Mouse (Mus musculus) lung, postnatal 10 days (tissue): Measurements from ENCODE around the gene Pde12.
"Not testable (repeated sequence)": the region's sequence is repeated elsewhere in the genome, so short reads cannot be mapped to it uniquely, and the experiment has no call there.

Experiments used
- DNase-seq: peaks from one replicate; pipeline ENCODE4 v3.0.0; 2021

The Pde12 gene

DNA sequence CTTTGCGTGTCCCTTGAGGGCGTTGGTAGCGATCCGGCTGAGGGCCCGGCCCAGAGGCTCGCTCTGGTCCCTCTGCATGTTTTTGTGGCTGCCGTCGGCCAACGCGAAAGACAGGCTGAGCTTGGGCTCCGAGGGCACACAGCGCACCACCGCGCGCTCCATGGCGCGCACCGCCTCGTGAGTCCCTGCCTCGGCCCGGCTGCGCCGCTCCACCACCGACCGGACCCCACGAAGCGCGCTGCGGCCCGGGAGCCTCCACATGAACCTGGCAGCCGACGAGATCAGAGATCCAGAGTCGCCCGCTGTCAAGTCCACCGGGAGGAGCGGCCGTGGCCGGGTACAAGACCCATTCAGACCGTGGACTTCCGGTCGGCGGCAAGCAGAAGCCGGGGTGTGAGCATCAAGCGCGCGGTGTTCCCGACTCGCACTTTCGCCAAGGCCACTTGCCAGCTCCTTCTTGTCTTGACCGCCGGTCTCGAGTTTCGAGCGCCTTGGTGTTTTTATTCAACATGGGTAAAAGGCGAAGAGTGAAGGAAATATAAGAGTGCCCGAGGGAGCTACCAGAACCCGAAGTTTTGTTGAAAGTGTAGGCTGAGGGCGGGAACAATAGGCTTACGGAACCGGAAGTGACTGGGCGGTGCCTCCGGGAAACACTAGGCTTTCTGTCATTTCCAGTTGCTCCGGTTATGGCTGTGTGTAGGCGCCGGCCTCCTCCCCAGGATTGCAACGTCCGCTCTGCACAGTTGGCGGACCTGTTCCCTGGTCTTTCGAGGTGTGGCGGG is at the start of gene Pde12:
TSS of gene Pde12 (minus strand) at position 592 of the 782 bp plus-strand sequence.
- DNase-seq, result peak; percentile 92

DNA sequence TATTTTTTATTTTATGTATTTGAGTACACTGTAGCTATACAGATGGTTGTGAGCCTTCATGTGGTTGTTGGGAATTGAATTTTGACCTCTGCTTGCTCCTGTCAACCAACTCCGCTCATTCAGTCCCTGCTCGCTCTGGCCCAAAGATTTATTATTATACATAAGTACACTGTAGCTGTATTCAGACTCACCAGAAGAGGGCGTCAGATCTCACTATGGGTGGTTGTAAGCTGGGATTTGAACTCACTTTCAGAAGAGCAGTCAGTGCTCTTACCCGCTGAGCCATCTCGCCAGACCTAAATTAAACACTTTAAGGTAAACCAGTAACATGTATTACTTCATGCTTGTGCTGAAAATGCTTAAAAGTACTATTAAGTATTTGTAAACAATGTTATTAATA is 35.6 kb upstream of the Pde12 start:
- not testable (repeated sequence) for DNase-seq

DNA sequence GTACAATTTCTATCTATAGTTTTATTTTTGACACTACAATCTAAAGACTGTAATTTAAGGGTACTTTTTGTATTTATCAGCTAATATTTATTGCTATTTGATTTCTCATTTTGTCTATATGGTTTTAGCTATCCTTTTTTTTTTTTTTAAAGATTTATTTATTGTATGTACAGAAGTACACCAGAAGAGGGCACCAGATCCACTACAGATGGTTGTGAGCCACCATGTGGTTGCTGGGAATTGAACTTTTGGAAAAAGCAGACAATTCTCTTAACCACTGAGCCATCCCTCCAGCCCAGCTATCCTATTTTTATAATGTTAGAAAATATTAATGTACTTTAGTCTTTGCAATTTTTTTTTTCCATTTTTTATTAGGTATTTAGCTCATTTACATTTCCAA is 28.2 kb upstream of the Pde12 start:
- DNase-seq, result no peak

GRCm38 (mm10) chr14:26692974-26693373 is 23.3 kb upstream of the Pde12 start, which contains the start of gene Dnah12:
Gene Dnah12 (plus strand): TSS chr14:26693274.
- DNase-seq, result no peak

GRCm38 (mm10) chr14:26691363-26691762 is 21.7 kb upstream of the Pde12 start:
- no peak for DNase-seq

GRCm38 (mm10) chr14:26690727-26691126 is 21.0 kb upstream of the Pde12 start:
- no peak for DNase-seq

DNA sequence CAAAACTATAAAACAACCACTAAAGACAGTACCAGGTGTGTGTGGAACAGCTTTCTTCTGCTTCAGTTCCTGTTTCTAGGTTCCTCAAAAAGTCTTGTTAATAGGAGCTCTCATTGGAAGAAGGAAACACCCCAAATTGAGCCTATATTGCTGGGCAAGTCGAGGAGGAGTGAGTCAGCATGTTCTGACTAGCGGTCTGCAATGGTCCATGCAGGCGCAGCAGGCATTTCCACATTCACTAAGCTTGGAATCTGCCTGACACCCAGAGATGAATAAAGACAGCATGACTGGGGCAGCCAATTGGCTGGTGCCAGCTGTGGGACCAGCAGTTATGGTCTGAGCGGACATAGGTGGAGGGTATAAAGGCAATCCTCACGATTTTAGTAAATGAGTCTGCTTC is 6.1 kb upstream of the Pde12 start:
- DNase-seq, result no peak

DNA sequence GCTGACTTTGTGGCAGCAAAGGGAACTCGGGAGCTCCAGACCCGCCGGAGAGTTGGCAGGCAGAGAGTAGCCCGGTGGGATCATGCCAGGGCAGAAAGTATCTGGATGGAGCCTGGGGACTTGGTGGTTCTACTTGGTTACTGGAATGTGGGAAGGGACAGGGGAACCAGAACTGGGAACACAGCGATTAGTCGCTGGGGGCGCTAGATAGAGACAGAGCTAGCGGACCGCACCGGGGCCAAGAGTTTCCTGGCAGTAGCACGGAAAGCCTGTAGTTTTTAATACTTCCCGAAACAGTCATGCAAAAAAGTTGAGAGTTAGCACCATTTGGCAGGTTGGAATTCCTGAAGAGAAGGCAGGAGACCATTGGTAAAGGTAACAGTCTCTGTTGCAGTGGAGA is 5.7 kb upstream of the Pde12 start:
- peak; percentile 62 for DNase-seq

GRCm38 (mm10) chr14:26674476-26675169 is 4.9 kb upstream of the Pde12 start:
- not testable (repeated sequence) for DNase-seq

- not testable (repeated sequence) for DNase-seq
These were observed 2.4 kb upstream of the Pde12 start for GRCm38 (mm10) chr14:26671870-26672615.

- DNase-seq, result no peak
These were observed 1.3 kb upstream of the Pde12 start for GRCm38 (mm10) chr14:26670964-26671363.

DNA sequence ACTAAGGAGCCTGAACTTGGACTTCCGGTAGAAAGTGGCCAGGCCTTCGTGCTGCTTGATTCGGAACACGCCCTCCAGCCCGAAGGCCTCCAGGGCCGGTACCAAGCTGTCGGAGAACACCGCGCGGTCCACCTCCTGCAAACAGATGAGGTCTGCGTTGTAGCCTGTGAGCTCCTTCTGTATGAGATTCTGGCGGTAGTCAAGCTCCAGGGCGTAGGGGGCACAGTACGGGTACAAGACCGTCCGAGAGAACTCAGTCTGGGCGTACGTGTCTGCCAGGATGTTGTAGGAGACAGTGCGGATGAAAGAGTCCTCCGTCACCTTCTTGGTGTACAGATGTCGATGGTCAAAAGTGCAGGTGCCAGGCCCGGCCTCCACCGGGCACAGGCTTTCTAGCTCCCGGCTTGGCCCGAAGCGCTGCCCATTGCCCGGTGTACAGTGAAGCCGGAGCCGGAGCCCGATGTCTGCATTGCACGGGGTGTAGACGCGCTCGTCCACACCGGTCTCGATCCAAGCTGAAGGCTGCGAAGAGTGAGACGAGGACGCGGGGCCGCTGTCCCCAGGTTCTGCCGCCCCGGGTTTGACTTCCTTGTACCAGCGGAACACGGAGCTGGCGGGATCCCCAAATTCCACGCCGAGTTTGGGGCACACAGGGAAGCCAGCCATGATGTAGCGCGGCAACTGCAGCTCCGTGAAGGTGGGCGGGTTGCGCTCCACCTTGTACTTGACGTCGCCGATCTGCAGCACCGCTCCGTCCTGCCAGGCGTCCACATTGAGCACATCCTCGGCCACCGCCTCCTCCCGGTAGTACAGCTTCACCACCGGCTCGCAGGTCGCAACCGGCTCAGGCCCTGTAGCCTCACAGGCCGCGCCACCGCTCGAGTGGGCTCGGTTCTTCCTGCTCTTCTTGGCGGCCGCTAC is 1.1 kb downstream of the Pde12 start:
- DNase-seq, result peak; percentile 45

DNA sequence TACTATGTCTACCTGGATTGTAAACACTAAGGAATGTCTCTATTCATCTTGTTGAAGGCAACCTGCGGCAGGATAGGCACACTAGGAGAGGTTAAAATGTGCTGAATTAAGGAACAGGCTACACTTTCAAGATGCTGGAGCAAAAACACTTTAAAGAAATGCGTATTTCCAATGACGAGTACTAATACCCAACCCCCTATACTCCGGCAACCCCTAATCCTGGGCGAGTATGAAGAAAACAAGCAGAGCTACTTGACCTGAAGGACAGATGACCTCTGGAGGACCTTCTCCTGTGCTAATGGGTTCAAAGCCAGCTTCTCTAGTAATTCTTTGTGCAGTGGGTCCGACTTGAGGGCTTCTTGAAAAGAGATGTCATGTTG is 1.7 kb downstream of the Pde12 start:
- no peak for DNase-seq

GRCm38 (mm10) chr14:26663851-26664250 is 5.8 kb downstream of the Pde12 start:
- no peak for DNase-seq

DNA sequence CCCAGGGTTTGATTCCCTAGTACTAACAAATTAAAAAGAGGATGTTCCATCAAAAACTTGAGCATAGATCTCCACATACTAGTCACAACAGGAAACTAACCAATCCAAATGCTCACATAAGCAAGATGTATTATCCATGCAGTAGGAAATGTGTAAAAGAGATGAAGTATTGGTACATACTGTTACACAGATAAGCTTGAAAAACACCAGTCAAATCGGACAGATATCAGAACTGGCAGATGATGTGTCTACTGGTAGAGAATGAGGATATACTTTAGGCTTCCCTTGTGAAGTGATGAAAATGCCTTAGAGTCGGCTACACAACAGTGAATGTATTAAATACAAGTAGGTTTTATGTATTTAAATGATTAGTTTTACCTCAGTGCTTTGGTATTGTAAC is 7.2 kb downstream of the Pde12 start:
- no peak for DNase-seq

- DNase-seq, result no peak
These were observed 7.7 kb downstream of the Pde12 start for GRCm38 (mm10) chr14:26662016-26662415.

DNA sequence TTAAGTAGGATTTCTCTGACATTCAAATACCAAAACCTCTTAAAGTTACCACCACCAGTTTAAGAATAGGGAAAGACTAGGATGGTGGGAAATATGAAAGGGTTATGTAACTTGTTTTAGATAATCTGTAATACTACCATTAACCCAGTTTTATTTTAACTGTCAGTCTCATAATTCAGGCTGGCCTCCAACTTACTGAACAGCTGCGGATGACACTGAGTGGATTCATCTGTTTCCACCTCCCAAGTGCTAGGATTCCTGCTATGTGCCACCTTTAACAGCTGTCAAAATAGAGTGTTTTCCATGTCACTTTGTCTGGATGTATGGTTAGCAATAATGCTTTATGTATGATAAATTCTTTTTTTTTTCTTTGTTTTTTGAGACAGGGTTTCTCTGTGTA is 9.4 kb downstream of the Pde12 start:
- DNase-seq, result no peak

DNA sequence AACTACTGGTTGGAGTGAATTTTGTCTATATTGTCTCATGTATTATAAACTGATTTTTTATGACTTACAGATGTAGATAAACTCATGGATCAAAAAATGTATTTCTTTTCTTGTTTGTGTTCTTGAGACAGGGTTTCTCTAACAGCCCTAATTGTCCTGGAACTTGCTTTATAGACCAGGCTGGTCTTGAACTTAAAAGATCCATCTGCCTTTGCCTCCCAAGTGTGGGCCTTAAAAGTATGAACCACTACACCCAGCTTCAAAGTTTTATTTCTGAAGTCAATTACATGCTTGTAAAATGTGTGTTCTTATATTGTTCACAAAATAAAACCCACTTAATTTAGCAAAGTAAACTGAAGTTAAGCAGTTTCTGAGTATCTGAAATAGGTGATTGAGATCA is 11.5 kb downstream of the Pde12 start:
- no peak for DNase-seq

- DNase-seq, result peak; percentile 5
These were observed 17.8 kb downstream of the Pde12 start for GRCm38 (mm10) chr14:26651901-26652300.

GRCm38 (mm10) chr14:26647811-26648210 is 21.9 kb downstream of the Pde12 start:
- DNase-seq, result no peak

- DNase-seq, result no peak
These were observed 23.6 kb downstream of the Pde12 start for GRCm38 (mm10) chr14:26645989-26646650.
